Mouse (Mus musculus): ENCODE measurements around the gene Chd4.

DNA sequence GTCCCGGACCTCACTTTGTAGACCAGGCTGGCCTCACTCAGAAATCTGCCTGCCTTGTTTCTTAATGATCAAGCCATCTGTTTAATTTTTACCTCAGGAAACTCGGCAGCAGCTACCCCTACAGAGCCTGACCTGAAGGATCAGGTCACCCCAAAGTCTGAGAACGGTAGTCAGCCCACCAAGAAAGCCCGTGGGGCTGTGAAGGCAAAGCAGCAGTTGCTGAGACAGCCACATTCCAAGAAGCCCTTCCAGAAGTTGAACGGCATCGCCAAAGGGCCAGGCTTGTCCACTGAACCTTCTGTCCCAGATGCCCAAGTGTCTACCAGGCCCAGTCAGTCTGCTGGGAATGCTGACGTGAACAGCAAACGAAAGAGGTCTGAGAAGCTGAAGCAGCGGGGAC is 48.1 kb downstream of the Chd4 start:
- TF ChIP-seq MAX (IDR thresholded peaks at IDR 0.05; ENCODE audit: low read length) = no peak
- TF ChIP-seq EP300 (IDR thresholded peaks at IDR 0.05; ENCODE audit: low read depth in 1 of 2, low read length in 2 of 2) = no peak
- no peak for TF ChIP-seq MEF2A (IDR thresholded peaks at IDR 0.05; ENCODE audit: extremely low read depth, insufficient replicate concordance, low read depth, low read length, poor library complexity, severe bottlenecking)
- no peak for TF ChIP-seq ETS1 (IDR thresholded peaks at IDR 0.05; ENCODE audit: low read depth, low read length)
- no peak for TF ChIP-seq CTCF (IDR thresholded peaks at IDR 0.05 in 2 of 3, conservative IDR thresholded peaks at IDR 0.05 in 1 of 3; ENCODE audit: control insufficient read depth in 1 of 3, insufficient read depth in 1 of 3, low read depth in 2 of 3, low read length in 3 of 3, poor library complexity in 1 of 3, severe bottlenecking in 1 of 3)
